Mouse (Mus musculus) CH12F3 (cell line): ENCODE results near the gene Nupl2.

Source experiments
- in situ Hi-C: fragments of 300-500 bp; cut with MboI; formaldehyde crosslinking; loops from 2 replicates; pipeline ENCODE4 v1.14.3; 2020; ENCODE audit warnings: low sequenced_read_pairs

The Nupl2 gene

GRCm38 (mm10) chr5:24164789-24165445, at the start of gene Nupl2:
Gene Nupl2, plus strand, starts transcription at chr5:24164963.
- in situ Hi-C loops, result no loop called here

GRCm38 (mm10) chr5:24122221-24122620, 42.5 kb upstream of the Nupl2 start:
- in situ Hi-C loops, result no loop called here

DNA sequence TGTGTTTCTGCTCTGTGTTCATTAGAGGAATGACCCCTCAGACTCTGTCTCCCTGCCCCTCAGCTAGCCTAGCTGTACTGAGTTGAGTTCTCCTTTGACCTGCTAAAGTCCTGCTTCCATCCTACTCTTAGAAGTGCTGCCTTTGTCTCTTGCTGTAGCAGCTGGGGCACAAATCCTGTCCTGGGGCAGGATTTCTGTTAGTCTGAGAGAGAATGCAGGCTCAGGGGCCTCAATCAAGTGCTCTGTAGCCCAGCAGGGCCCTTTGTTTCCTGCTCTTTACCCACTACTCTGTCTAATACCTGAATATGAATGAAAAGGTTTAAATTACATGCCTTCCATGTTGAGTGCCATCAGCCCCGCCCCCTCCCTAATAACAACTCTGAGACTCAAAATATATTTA, 40.6 kb upstream of the Nupl2 start:
- in situ Hi-C loops, result no loop called here

DNA sequence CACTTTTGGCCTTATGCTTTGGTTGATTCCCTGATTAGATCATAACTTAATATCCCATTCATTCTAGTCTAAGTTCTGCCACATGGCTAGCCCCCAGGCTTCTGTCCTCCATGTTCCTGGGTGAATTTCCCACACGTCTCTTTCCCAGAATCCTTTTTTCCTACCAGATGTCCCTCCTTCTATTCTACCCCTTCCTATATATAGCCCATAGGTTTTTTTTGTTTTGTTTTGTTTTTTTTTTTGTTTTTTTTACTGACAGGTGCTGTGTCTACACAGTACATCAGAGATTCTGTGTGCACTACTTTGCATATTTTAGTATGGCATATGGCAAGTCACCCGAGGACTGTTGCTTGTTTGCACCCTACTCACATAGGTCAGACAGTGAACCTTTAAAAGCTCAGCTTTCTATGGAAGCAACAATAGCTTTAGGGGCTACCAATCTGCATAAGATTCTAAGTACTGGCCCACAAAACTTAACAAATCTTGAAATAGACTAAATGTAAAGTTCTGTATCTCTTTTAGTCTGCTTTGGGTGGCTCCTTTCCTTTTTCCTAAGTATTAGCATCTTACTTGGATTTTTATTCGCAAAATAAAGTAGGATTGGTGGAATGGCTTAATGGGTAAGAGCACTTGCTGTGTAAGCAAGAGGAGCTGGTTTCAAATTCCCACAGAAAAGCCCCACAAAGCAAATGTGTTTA, 40.0 kb upstream of the Nupl2 start:
- in situ Hi-C loops, result no loop called here

DNA sequence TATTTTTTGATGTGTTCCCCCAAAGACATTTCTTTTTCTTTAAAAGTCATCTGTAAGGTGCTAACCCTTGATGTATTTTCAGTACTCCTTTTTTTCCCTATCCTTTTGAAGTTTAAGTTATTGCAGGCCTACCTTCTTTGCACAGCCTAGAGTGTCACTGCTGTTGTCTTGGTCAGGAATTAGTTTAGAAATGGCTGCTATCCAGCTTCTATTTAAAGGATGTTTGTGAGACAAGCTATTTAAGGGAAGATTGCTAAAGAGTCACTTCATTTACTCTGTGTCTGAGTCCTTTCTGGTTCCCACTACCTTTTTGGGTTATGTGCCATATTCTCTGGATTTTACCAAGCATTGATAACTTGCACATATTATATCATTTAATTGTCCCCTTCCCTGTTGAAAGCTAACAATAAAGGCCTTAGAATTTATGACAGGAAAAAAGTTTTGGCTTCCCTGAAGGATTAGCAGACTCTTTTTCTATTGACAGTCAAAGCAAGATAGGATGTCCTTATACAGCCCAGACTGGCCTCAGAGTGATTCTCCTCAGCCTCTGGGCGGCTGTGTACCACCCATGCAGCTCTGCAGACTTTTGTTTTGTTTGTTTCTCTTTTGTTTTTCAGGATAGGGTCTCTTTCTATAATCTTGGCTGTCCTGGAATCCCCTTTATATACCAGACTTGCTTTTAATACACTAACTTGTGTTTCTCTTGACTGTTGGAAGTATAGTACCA, 38.7 kb upstream of the Nupl2 start:
- in situ Hi-C loops, result no loop called here

GRCm38 (mm10) chr5:24126967-24127366, 37.8 kb upstream of the Nupl2 start:
- in situ Hi-C loops, result no loop called here

GRCm38 (mm10) chr5:24146964-24147363, 17.8 kb upstream of the Nupl2 start:
- in situ Hi-C loops, result no loop called here

DNA sequence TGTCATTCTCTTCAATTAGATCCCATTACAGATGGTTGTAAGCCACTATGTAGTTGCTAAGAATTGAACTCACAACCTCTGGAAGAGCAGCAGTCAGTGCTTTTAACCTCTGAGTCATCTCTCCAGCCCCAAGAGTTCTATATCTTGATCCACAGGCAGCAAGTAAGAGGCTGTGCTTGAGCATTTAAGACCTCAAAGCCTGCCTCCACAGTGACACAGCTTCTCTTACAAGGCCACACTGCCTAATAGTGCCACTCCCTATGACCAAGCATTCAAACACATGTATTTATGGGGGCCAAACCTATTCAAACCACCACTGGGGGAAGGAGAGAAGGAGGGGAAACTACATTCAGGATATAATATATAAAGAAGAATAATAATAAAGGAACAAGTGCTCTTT, 12.6 kb upstream of the Nupl2 start:
- in situ Hi-C loops, result no loop called here

DNA sequence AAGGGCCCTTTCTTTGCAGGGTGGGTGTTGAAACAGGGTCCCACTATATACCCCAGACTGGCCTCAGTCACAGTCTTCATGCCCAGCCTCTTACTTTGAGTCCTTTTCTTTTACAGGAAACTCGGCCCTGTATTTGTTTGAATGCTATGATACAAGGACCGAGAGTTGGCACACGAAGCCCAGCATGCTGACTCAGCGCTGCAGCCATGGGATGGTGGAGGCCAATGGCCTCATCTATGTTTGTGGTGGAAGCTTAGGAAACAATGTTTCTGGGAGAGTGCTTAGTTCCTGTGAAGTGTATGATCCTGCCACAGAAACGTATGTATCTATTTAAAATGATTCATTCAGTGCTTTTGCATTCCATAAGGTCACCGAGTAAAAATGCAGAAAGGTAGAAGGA, 8.0 kb upstream of the Nupl2 start:
- in situ Hi-C loops, result no loop called here

GRCm38 (mm10) chr5:24167263-24167662, 2.5 kb downstream of the Nupl2 start:
- in situ Hi-C loops, result no loop called here

GRCm38 (mm10) chr5:24169881-24170280, 5.1 kb downstream of the Nupl2 start:
- in situ Hi-C loops, result no loop called here

DNA sequence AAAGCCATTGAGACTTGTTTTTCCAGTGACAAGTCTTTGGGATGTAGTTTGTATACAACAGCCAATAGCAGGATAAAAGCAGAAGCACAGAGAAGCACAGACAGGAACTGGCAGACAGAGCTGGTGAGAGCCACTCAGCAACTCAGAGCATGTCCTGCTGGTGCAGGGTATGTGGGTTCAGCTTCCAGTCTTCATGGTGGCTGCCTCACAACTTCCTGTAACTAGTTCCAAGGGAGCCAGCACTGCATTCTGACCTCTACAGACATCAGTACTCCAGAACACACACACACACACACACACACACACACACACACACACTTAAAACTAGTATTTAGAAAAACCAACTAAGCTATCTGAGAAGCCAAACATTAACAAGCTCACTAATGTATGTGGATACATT, 7.3 kb downstream of the Nupl2 start:
- in situ Hi-C loops, result no loop called here

GRCm38 (mm10) chr5:24181514-24182295, 16.9 kb downstream of the Nupl2 start:
- in situ Hi-C loops, result no loop called here

GRCm38 (mm10) chr5:24182296-24182734, 17.6 kb downstream of the Nupl2 start:
- in situ Hi-C loops, result no loop called here

DNA sequence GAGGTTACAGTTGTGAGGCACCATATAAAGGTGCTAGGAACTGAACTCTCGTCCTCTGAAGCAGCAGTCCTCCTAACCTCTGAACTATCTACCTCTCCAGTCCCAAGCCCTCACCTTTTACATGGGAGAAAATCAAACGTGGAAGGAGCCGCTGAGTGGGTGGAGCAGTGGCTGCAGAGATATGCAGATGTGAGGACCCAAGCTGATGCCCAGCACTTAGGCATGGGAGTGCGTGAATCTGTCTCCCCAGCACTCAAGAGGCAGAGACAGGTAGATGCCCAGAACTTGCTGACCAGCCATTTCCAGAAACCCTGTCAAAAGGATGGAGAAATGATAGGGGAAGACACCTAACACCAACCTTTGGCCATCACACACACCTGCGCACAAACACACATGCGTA, 18.3 kb downstream of the Nupl2 start:
- in situ Hi-C loops, result no loop called here

GRCm38 (mm10) chr5:24184011-24184410, 19.2 kb downstream of the Nupl2 start:
- in situ Hi-C loops, result no loop called here

DNA sequence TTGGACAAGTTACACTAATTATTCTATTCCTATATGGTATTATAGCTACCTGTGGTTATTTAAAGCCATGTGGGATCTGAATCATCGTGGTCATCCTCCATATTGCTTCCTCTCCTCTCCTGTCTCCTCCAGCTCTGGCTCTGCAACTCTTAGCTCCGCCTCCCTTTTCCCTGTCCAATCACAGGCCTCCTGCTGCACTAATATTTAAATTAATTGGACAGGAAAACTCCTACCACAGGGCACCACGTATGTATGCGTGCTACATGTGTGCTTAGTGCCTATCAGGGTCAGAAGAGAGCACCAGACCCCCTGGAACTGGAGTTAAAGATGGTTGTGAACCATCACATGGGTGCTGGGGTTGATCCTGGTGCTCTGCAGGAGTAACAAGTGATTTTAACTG, 23.7 kb downstream of the Nupl2 start:
- in situ Hi-C loops, result no loop called here

DNA sequence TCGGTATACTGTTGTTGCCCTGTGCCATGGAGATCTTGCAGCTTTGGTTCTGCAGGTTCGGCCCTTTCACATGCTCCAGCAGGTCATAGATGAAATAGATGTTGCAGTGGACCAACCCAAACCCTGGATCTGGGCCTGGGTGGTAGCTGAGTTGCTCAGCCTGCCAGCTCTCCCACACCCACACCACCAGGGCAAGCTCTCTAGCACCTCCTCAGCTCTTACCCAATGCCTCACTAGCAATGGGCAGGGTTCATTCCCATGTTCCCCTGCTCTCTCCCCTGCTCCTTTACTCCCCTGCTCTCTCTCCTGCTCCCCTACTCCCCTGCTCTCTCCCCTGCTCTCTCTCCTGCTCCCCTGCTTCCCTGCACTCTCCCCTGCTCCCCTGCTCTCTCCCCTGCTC, 27.1 kb downstream of the Nupl2 start:
- in situ Hi-C loops, result no loop called here

- in situ Hi-C loops, result no loop called here
Observed at GRCm38 (mm10) chr5:24201006-24201405, 36.2 kb downstream of the Nupl2 start.

DNA sequence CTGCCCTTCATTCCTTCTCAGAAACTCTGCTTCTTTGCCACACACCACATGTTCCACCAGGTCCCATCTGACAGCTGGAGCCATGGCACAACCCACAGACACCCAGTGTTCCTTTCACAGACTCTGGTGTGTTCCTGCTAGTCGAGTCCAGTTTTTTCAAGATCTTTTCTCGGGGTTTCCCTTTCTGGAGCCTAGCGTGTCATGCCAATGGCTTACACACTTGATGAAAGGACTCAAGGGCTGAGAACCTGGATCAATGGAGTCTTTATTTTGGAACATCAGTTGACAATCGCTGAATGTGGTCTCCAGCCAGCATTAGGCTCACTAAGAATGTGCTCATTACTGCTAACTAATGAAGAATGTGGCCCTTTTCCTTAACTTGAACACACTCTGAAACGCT, 37.7 kb downstream of the Nupl2 start:
- in situ Hi-C loops, result no loop called here

GRCm38 (mm10) chr5:24203266-24203665, 38.5 kb downstream of the Nupl2 start:
- in situ Hi-C loops, result no loop called here
